Mouse (Mus musculus) layer of hippocampus, adult 9-11 months (tissue): Measurements from ENCODE around the gene Tmem220.
A peak's percentile ranks its signal among the peaks of the same experiment; 100 is the strongest.
"Not testable (repeated sequence)": the region's sequence is repeated elsewhere in the genome, so short reads cannot be mapped to it uniquely, and the experiment has no call there.

Experiments used
- DNase-seq: peaks from one replicate; pipeline ENCODE4 v3.0.0; 2022

Tmem220 gene

GRCm38 (mm10) chr11:67019711-67020475 is 5.1 kb upstream of the Tmem220 start:
- DNase-seq = no peak

GRCm38 (mm10) chr11:67020948-67021347 is 4.0 kb upstream of the Tmem220 start:
- no peak for DNase-seq

DNA sequence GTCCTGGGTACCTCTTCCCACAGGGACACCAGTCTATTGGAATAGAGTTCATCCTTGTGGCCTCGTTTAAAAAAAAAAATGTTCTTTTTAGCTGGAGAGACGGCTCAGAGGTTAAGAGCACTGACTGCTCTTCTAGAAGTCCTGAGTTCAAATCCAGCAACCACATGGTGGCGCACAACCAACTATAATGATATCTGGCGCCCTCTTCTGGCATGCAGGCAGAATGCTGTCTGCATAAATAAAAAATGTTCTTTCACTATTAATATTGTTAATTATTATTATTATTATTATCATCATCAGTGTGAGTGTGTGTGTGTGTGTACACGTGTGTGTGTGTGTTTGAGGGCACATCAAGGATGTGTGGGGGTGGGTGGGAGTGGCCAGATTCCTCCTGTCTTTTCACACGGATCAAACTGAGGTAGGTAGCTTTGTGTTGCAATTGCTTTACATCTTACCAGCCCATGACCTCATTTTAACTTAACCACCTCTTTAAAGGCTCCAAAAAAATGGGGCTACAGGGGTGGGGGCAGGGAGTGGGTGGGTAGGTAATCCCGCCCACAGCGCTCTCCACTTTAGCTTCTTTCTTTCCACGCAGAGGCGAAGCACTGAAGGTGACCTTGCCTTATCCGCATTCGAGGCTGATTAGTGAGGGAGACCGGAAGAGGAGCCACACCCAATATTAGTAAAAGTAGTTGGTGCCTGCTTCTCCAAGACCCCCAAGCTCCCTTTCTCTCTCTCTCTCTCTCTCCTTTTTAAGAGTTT is 2.4 kb upstream of the Tmem220 start:
- DNase-seq = no peak

DNA sequence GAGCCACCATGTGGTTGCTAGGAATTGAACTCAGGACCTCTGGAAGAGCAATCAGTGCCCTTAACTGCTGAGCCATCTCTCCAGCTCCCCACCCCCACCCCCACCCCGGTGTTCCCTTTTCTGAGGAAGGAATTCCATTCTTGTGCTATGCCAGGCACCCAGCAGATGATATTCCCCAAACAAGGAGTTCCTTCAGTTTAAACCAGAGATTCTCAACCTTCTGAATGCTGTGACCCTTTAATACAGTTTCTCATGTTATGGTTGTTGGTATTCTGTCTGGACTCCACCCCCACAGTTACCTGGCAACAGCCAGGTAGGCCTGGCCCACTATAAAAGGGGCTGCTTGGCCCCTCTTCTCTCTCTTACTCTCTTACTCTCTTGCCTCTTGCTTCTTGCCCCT is 1.8 kb upstream of the Tmem220 start:
- not testable (repeated sequence) for DNase-seq

- no peak for DNase-seq
These were observed 1.1 kb upstream of the Tmem220 start for GRCm38 (mm10) chr11:67023802-67024340.

DNA sequence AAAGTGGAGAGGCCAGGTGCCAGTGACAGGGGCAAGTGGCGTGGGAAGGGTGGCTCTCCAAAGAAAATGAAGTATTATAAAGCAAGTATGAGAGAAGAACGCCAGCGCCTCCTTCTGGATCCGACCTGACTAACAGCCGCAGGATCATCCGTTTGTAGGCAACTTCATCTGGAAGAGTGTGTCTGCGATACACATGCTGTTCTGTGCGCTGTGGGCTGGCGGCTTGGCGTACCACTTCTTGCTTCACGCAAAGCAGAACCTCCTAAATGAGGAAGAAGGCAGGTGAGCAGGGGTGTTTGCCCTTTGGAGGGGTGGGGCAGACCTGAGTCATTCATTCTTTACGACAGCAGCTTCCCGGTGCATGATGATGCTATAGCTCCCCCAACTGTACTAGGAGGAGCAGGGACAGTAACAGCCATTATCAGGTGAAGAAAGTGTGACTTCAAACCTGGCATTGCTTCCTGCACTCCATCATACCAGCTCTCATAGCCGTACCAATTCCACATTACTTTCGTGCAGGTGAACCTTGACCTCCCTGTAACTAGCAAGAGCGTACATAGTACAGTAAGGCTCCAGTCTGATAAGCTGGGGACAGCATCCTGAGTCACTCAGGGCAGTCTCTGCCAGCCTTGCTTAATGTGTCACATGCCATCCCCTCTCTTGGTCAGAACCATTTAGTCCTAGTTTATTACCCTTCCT is 6.1 kb downstream of the Tmem220 start:
- DNase-seq = no peak

GRCm38 (mm10) chr11:67031603-67031915 is 6.6 kb downstream of the Tmem220 start:
- no peak for DNase-seq

DNA sequence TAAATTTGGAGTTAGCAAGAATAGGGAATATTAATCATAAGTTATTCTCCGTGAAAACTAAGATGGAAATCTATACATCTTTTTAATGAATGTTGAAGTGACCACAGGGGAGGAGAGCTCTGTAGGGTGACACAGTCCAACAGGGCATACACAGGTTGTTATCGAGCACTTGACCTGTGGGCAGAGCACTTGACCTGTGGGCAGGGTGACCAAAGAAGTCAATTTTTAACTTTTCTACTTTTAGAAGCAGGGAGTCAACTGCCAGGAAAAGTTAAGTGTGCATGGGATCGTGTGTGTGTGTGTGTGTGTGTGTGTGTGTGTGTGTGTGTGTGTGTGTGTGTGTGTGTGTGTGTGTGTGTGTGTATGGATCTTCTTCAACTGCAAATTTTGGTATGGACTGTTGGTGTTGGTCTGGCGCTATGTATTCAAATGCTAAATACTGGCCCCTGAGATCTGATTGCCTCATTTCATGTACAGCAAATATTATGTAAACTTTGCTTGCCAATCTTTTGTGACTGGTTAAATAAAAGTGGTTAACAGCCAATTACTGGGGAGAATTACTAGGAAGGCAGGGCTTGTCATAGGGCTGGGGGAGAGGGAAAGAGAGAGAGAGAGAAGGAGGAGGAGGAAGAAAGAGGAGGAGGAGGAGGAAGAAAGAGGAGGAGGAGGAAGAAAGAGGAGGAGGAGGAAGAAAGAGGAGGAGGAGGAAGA is 10.0 kb downstream of the Tmem220 start:
- DNase-seq = no peak

- DNase-seq = no peak
These were observed 11.3 kb downstream of the Tmem220 start for GRCm38 (mm10) chr11:67036229-67036628.

DNA sequence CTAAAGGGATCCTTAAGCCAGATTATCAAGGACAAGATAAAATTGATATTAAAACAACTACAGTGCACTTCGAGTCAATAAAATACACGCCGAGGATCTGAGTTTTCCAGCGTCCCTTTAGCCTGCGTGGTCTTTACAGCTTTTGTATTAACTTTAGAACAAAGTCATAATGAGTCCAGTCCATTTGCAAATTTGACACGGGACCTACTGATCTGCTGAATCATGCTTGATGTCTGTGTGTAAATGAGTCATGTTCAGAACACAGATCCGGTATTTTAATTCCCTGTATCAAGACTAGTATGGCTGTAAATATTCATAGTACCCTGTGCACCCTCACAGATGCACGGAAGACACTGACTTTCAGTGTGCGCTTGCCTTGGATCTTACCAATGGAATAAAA is 11.9 kb downstream of the Tmem220 start:
- no peak for DNase-seq

GRCm38 (mm10) chr11:67039799-67040198 is 14.8 kb downstream of the Tmem220 start:
- no peak for DNase-seq

GRCm38 (mm10) chr11:67040483-67040882 is 15.5 kb downstream of the Tmem220 start:
- no peak for DNase-seq

- DNase-seq = no peak
These were observed 18.1 kb downstream of the Tmem220 start for GRCm38 (mm10) chr11:67043007-67043406.

- no peak for DNase-seq
These were observed 20.0 kb downstream of the Tmem220 start for GRCm38 (mm10) chr11:67044959-67045358.

DNA sequence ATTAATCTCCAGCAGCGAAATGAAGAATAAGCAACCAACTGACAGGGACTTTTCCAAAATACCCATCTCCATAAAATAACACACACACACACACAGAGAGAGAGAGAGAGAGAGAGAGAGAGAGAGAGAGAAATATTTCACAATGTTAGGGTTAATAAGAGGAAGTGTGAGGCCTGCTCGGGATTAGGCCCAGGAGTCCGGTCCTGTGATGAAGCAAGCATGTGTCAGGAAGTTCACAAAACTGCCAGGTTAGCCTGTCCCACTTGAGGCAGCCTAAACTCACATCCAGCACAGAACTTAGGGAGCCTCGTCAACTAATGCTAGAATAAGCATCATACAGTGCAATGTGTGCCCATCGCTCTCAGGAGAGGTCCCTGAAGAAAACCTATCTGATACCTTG is 22.2 kb downstream of the Tmem220 start:
- no peak for DNase-seq

DNA sequence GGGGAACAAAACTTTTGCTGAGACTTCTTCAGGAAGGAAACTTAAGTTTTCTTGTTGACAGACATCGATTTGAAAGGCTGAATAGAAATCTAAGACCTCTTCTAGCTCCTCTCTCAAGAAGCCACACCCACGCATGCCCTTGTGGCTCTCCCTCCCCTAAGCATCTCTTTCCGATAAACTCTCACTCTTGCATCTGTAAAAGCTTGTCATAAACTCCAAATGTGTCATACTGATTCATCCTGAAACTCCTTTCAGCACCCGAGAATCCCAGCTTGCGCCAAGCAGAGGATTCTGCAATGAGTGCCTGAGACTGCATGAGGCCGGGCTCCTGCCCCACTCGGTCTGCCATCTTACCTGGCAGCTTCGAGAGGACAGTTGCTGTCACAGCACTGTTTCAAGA is 23.5 kb downstream of the Tmem220 start:
- no peak for DNase-seq

DNA sequence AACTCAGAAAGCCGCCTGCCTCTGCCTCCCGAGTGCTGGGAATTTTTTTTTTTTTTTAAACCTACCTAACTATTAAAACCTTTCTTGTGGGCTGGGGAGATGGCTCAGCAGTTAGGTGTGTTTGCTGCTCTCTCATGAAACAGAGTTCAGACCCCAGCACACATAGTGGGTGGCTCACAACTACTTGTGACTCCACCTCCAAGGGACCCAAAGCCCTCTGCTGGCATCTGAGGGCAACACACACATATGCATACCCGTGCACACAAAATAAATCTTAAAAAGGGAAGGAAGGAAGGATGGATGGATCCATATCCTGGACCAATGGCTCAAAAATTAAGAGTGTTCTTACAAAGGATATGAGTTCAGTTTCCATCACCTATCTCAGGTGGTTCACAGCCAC is 24.3 kb downstream of the Tmem220 start:
- DNase-seq = no peak

- DNase-seq = no peak
These were observed 26.8 kb downstream of the Tmem220 start for GRCm38 (mm10) chr11:67051676-67052320.

- DNase-seq = peak; percentile 89
These were observed 27.5 kb downstream of the Tmem220 start, which contains the start of the genes Adprm and Sco1 for GRCm38 (mm10) chr11:67052321-67052952. Adprm (minus strand) TSS chr11:67052594. Sco1 (plus strand) TSS chr11:67052670.

- no peak for DNase-seq
These were observed 29.9 kb downstream of the Tmem220 start for GRCm38 (mm10) chr11:67054754-67055365.

- DNase-seq = no peak
These were observed 36.4 kb downstream of the Tmem220 start for GRCm38 (mm10) chr11:67061311-67061710.
